Mouse (Mus musculus) CH12.LX (cell line): ENCODE results near the gene Eya2.

ENCODE experiments used
- CHD2 ChIP-seq: IDR thresholded peaks from 2 replicates; pipeline ENCODE4 v1.6.1; 2011; ENCODE audit warnings: low read length, improper control_type of control experiment
- CTCF ChIP-seq, 2 experiments: IDR thresholded peaks in 1 of 2; conservative IDR thresholded peaks in 1 of 2; 2 replicates each; pipeline ENCODE4 v1.5.1; 2011 to 2012; ENCODE audit warnings: low read depth in 2 of 2, low read length in 2 of 2, improper control_type of control experiment in 1 of 2, inconsistent platforms in 1 of 2, mild to moderate bottlenecking in 1 of 2, moderate library complexity in 1 of 2
- HCFC1 ChIP-seq: IDR thresholded peaks from 2 replicates; pipeline ENCODE4 v1.6.1; 2012; ENCODE audit warnings: low read depth, mild to moderate bottlenecking, inconsistent platforms, low read length, improper control_type of control experiment
- POLR2A ChIP-seq: IDR thresholded peaks from 2 replicates; pipeline ENCODE4 v1.6.1; 2011; ENCODE audit warnings: low read depth, mild to moderate bottlenecking, improper control_type of control experiment, low read length

DNA sequence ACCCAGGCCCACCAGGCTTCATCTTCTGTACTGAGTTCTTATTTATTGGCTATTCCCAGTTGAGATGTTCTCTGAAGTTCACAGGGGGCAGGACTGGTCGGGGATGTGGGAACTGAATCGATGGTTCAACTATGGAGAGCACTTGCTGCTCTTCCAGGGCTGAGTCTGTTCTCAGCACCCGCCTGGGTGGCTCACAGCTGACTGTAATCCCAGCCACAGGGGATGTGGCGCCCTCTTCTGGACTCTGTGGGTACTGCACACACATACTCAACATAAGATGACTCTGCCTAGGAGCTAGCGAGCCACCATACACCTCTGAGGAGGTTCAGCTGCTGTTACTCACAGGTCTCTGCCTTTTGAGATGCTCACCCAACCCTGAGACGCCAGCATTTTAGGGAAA, 121.9 kb downstream of the Eya2 start:
- TF ChIP-seq POLR2A (no peak), CTCF (conservative IDR thresholded peaks at IDR 0.05 in 1 of 2, IDR thresholded peaks at IDR 0.05 in 1 of 2; ENCODE audit: low read depth in 2 of 2, low read length in 2 of 2) (peak; percentile 24 to 37; a peak in 3 of 4 replicates), HCFC1 (no peak), CHD2 (no peak)
